Mouse (Mus musculus) embryonic facial prominence, embryonic 12.5 days (tissue): Measurements from ENCODE around the gene Alpk3. TPM values are rescaled to one million over a fixed set of nuclear protein-coding genes. Genes with fewer than 3 reads are reported as not detected.

Experiments used
- ATAC-seq: fragments of 200-750 bp; cut with Nextera tagmentation; 2 replicates; pipeline ENCODE4 v1.8.0; 2017; ENCODE audit not compliant: insufficient number of reproducible peaks, insufficient read depth, low FRiP score, low TSS enrichment
- H3K27ac ChIP-seq: fragments of 300-500 bp; sonication (generic); 2 replicates; pipeline ENCODE4 v1.5.1; 2016; ENCODE audit warnings: mild to moderate bottlenecking
- H3K27me3 ChIP-seq: fragments of 300-500 bp; sonication (generic); 2 replicates; pipeline ENCODE4 v1.6.1; 2016; ENCODE audit warnings: mild to moderate bottlenecking, moderate library complexity
- H3K36me3 ChIP-seq: fragments of 300-500 bp; sonication (generic); 2 replicates; pipeline ENCODE4 v1.6.1; 2016; ENCODE audit warnings: mild to moderate bottlenecking
- H3K4me1 ChIP-seq: fragments of 300-500 bp; sonication (generic); 2 replicates; pipeline ENCODE4 v1.6.1; 2016
- H3K4me2 ChIP-seq: fragments of 300-500 bp; sonication (generic); replicated peaks from 2 replicates; pipeline ENCODE4 v1.6.1; 2016; ENCODE audit warnings: mild to moderate bottlenecking, moderate library complexity
- H3K4me3 ChIP-seq: fragments of 300-500 bp; sonication (generic); 2 replicates; pipeline ENCODE4 v1.5.1; 2016; ENCODE audit warnings: mild to moderate bottlenecking
- H3K9ac ChIP-seq: fragments of 300-500 bp; sonication (generic); 2 replicates; pipeline ENCODE4 v1.6.1; 2016; ENCODE audit warnings: mild to moderate bottlenecking, moderate library complexity
- H3K9me3 ChIP-seq: fragments of 300-500 bp; sonication (generic); 2 replicates; pipeline ENCODE4 v1.6.1; 2016; ENCODE audit warnings: mild to moderate bottlenecking, moderate library complexity
- WGBS: fragments of 180-500 bp; shearing (Covaris S2); methylation state at CpG from one replicate; pipeline ENCODE4 v1.1.7; 2016; 5-methylcytosine and 5-hydroxymethylcytosine counted together
- polyA plus RNA-seq: library from polyadenylated mRNA; unstranded; fragments of >200 nt; fragmentation: Nextera tagmentation; extraction: Ambion mirVana; gene quantifications from 2 replicates; pipeline ENCODE4 v1.2.1, GENCODE M21; 2016

Gene Alpk3
- polyA plus RNA-seq, 1 experiment from 2014 or later, result 1.00 TPM

- Histone ChIP-seq H3K27me3 (no peaks in the 10 kb centered on the region; the same call in 1 of the 2 replicates), H3K36me3 (no peaks in the 10 kb centered on the region), H3K9ac (no peak overlapping the region), H3K4me1 (peaks cover 12% of the 10 kb centered on the region), H3K27ac (no peak overlapping the region), H3K4me3 (no peak overlapping the region), H3K4me2 (no peak overlapping the region), H3K9me3 (no peaks in the 10 kb centered on the region)
- WGBS, result 40% methylated on average over 9 of the region's 9 CpGs
- ATAC-seq, result no peak
Measured at GRCm38 (mm10) chr7:81074546-81074945, 17.1 kb downstream of the Alpk3 start.

- peaks cover 12% of the 10 kb centered on the region for H3K4me1 ChIP-seq
Measured at GRCm38 (mm10) chr7:81075299-81075698, 17.9 kb downstream of the Alpk3 start.

DNA sequence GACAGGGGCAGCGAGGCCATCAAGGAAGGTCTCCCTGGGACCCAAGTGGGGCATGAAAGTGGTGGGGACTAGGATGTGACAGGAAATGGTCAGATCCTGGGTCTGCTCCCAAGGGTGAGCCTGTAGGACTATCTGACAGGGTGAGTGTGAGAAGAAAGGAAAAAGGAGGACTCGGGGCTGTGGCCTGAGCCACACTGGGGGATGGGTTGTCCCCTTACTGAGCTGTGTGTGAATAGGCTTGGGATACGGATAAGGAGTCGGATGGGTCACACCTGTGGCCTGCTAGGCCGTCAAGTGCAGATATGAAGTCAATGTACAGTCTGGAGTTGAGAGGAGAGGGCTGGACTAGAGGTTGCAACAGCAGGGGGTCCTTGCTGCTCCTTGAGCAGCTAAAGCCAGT lies 18.3 kb downstream of the Alpk3 start:
- H3K9me3 ChIP-seq, result no peaks in the 10 kb centered on the region
- peaks cover 12% of the 10 kb centered on the region for H3K4me1 ChIP-seq
- 85% methylated on average over 5 of the region's 5 CpGs for whole genome bisulfite sequencing
- no peaks in the 10 kb centered on the region; the same call in 1 of the 2 replicates for H3K27me3 ChIP-seq
- ATAC-seq, result no peak
- no peak overlapping the region for H3K9ac ChIP-seq
- H3K4me3 ChIP-seq, result no peak overlapping the region
- H3K36me3 ChIP-seq, result no peaks in the 10 kb centered on the region
- H3K4me2 ChIP-seq, result no peak overlapping the region
- no peak overlapping the region for H3K27ac ChIP-seq

More at GRCm38 (mm10) chr7:81075299-81075698, 17.9 kb downstream of the Alpk3 start:
- H3K4me2 ChIP-seq, result no peak overlapping the region
- H3K36me3 ChIP-seq, result no peaks in the 10 kb centered on the region
- ATAC-seq, result no peak
- no peak overlapping the region for H3K9ac ChIP-seq
- H3K4me3 ChIP-seq, result no peak overlapping the region
- H3K27me3 ChIP-seq, result no peaks in the 10 kb centered on the region; the same call in 1 of the 2 replicates
- H3K27ac ChIP-seq, result no peak overlapping the region
- 63% methylated on average over 7 of the region's 7 CpGs for WGBS
- H3K9me3 ChIP-seq, result no peaks in the 10 kb centered on the region

DNA sequence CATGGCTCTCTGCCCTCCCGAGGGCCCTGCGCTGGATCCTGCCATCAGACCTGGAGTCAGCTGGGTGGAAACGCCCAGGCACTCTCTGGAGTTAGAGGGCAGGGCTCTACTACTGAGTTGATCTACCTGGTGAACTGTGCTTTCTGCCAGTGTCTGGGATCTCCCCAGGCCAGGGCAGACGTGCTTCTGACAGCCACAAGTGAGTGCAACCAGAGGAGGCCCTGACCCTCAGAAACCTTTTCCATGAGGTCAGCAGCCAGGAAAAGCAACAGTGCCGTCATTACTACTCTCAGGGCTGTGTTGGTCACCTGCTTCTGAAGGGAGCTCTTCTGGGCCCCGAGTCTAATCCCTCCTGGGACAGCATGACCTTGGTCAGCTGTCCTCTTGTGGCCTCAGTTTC lies 19.6 kb downstream of the Alpk3 start:
- H3K27ac ChIP-seq, result no peak overlapping the region
- H3K4me1 ChIP-seq, result peaks cover 11% of the 10 kb centered on the region

DNA sequence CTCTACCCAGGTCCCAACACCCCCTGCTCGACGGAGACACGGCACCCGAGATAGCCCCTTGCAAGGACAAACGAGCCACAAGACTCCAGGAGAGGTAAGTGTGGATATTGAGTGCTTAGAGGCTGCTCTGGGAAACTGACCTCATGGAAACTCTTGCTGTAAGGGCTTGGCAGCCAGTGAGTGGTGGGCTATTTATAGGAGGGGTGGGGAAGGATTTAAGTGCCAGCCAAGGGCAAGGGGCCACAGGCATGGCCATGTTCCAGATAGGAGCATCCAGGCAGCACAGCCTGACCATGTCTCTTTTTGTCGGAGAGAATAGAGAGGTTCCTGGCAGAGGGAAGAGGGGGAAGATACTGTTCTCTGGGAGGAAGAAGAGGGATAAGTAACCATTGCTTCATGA lies 21.3 kb downstream of the Alpk3 start:
- Histone ChIP-seq H3K36me3 (no peaks in the 10 kb centered on the region), H3K4me1 (peaks cover 3% of the 10 kb centered on the region; the same call in 1 of the 2 replicates), H3K4me2 (no peak overlapping the region), H3K27ac (no peak overlapping the region), H3K4me3 (no peak overlapping the region), H3K9ac (no peak overlapping the region), H3K9me3 (no peaks in the 10 kb centered on the region), H3K27me3 (no peaks in the 10 kb centered on the region; the same call in 1 of the 2 replicates)
- 84% methylated on average over 6 of the region's 6 CpGs for whole genome bisulfite sequencing
- no peak for ATAC-seq

More for the DNA sequence above, 19.6 kb downstream of the Alpk3 start:
- Histone ChIP-seq H3K36me3 (no peaks in the 10 kb centered on the region), H3K4me3 (no peak overlapping the region), H3K9ac (no peak overlapping the region), H3K27me3 (no peaks in the 10 kb centered on the region; the same call in 1 of the 2 replicates), H3K4me2 (no peak overlapping the region), H3K9me3 (no peaks in the 10 kb centered on the region)
- WGBS, result 66% methylated on average over 6 of the region's 6 CpGs
- ATAC-seq, result no peak

- Histone ChIP-seq H3K9me3 (no peaks in the 10 kb centered on the region), H3K36me3 (no peaks in the 10 kb centered on the region), H3K4me2 (no peak overlapping the region), H3K27ac (no peak overlapping the region), H3K9ac (no peak overlapping the region), H3K4me1 (no peaks in the 10 kb centered on the region; the same call in 1 of the 2 replicates), H3K27me3 (no peaks in the 10 kb centered on the region), H3K4me3 (no peak overlapping the region)
- no peak for ATAC-seq
- 56% methylated on average over 18 of the region's 18 CpGs for WGBS
Measured at GRCm38 (mm10) chr7:81093420-81093965, 36.1 kb downstream of the Alpk3 start.

DNA sequence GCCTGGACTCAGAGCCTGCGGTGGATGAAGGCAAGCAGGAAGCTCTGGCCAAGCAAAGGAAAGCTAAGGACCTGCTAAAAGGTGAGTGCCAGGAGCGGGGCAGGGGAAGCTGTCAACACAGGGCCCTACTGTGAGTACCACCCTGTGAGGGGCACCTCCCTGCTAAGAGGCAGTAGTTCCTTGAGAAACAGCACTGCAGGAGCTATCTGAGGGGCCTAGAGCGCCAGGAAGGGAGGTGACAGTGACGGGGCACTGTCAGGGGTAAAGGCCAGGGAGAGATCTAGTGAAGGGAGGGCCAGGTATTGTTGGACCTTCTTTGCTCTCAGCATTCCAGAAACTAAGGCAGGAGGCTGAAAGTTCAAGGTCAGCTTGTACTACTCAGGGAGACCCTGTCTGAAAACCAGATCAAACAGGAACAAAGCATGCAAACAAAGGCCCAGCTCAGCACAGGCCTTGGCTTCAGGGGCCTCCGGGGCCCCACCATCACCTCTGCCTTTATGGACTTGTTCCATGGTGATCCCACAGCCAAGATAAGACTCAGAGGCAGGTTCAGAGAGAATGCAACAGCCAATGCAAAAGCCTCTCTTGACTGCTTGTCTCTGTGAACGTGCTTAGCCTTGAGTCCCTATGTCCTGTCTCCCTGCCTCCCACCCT lies 36.8 kb downstream of the Alpk3 start:
- H3K27ac ChIP-seq, result no peak overlapping the region
- no peak overlapping the region for H3K4me3 ChIP-seq
- 79% methylated on average over 6 of the region's 6 CpGs for WGBS

DNA sequence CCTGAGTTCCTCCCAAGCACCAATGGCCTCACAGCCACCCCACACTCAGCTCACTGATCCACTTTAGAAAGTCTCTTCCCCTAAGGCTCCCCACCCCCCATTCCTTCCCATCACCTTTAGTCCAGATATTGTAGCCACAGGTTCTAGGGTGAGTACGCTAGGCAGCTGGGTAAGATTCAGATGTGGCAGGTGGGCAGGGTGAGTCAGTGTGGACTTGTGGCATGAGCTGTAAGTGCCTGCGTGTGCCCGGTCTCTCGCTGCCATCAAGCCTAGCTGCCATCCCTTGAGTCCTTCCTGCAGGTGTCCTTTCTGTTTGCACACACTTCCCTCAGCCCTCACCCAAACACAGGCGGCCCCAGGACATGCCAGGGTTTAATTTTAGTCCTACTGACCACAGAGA lies 42.9 kb downstream of the Alpk3 start:
- H3K9me3 ChIP-seq, result no peaks in the 10 kb centered on the region
- H3K27me3 ChIP-seq, result no peaks in the 10 kb centered on the region
- WGBS, result 81% methylated on average over 5 of the region's 5 CpGs
- H3K27ac ChIP-seq, result no peak overlapping the region
- H3K9ac ChIP-seq, result no peak overlapping the region
- no peak for ATAC-seq
- H3K36me3 ChIP-seq, result no peaks in the 10 kb centered on the region
- H3K4me2 ChIP-seq, result no peak overlapping the region
- no peaks in the 10 kb centered on the region for H3K4me1 ChIP-seq
- no peak overlapping the region for H3K4me3 ChIP-seq

More for the DNA sequence above, 36.8 kb downstream of the Alpk3 start:
- no peak for ATAC-seq
- Histone ChIP-seq H3K4me2 (no peak overlapping the region), H3K27me3 (no peaks in the 10 kb centered on the region), H3K36me3 (no peaks in the 10 kb centered on the region), H3K4me1 (no peaks in the 10 kb centered on the region; the same call in 1 of the 2 replicates), H3K9ac (no peak overlapping the region), H3K9me3 (no peaks in the 10 kb centered on the region)

GRCm38 (mm10) chr7:81102854-81103253 lies 45.5 kb downstream of the Alpk3 start:
- Histone ChIP-seq H3K9ac (no peak overlapping the region), H3K4me2 (no peak overlapping the region), H3K27me3 (no peaks in the 10 kb centered on the region), H3K4me3 (no peak overlapping the region), H3K36me3 (no peaks in the 10 kb centered on the region), H3K27ac (no peak overlapping the region), H3K9me3 (no peaks in the 10 kb centered on the region), H3K4me1 (no peaks in the 10 kb centered on the region)
- WGBS, result 86% methylated on average over 7 of the region's 7 CpGs
- no peak for ATAC-seq

DNA sequence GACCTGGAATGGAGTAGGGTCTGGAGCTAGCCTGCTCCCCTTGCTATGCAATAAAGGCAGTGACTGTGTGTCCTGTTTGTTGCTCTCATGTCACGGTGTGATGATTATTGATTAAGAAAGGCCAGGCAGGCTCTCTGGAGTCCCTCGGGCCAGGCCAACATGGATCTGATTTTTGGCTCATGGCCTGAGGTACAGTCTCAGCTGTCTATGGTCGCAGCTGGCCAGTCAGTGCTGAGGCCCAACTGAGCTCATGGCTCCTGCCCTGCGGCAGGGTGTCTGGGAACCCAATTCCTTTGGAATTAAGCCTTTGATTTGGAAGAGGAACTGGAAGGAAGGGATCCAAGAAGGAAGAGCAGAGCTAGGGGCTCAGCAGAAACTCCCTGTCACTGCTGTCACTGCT lies 48.1 kb downstream of the Alpk3 start:
- H3K9ac ChIP-seq, result no peak overlapping the region
- 42% methylated on average over 4 of the region's 4 CpGs for WGBS
- H3K36me3 ChIP-seq, result no peaks in the 10 kb centered on the region
- ATAC-seq, result no peak
- H3K27me3 ChIP-seq, result no peaks in the 10 kb centered on the region
- peaks cover 7% of the 10 kb centered on the region; the same call in 1 of the 2 replicates for H3K4me1 ChIP-seq
- H3K9me3 ChIP-seq, result no peaks in the 10 kb centered on the region
- no peak overlapping the region for H3K4me2 ChIP-seq
- H3K4me3 ChIP-seq, result no peak overlapping the region
- H3K27ac ChIP-seq, result no peak overlapping the region

GRCm38 (mm10) chr7:81108226-81108625 lies 50.8 kb downstream of the Alpk3 start:
- Histone ChIP-seq H3K4me1 (peaks cover 7% of the 10 kb centered on the region; the same call in 1 of the 2 replicates), H3K27me3 (no peaks in the 10 kb centered on the region), H3K9me3 (no peaks in the 10 kb centered on the region), H3K4me2 (no peak overlapping the region), H3K4me3 (no peak overlapping the region), H3K36me3 (no peaks in the 10 kb centered on the region), H3K27ac (no peak overlapping the region), H3K9ac (no peak overlapping the region)
- no peak for ATAC-seq
- 85% methylated on average over 5 of the region's 5 CpGs for WGBS
